Mouse (Mus musculus): ENCODE results near the gene Cyp4f15.
"Not testable (repeated sequence)": the region's sequence is repeated elsewhere in the genome, so short reads cannot be mapped to it uniquely, and the experiment has no call there.

Gene Cyp4f15

GRCm38 (mm10) chr17:32685048-32685750, at the start of gene Cyp4f15:
Cyp4f15 (plus strand) TSS chr17:32685627.
- DNase-seq, result peak; percentile 88

- peak; percentile 48 for DNase-seq
Measured at GRCm38 (mm10) chr17:32636341-32636740, 49.1 kb upstream of the Cyp4f15 start.

- peak; percentile 46 for DNase-seq
Measured at GRCm38 (mm10) chr17:32637151-32637550, 48.3 kb upstream of the Cyp4f15 start.

- peak; percentile 68 for DNase-seq
Measured at GRCm38 (mm10) chr17:32646631-32647030, 38.8 kb upstream of the Cyp4f15 start.

- peak; percentile 68 for DNase-seq
Measured at GRCm38 (mm10) chr17:32653860-32654259, 31.6 kb upstream of the Cyp4f15 start.

GRCm38 (mm10) chr17:32657041-32657440, 28.4 kb upstream of the Cyp4f15 start:
- DNase-seq, result no peak

- no peak for DNase-seq
Measured at GRCm38 (mm10) chr17:32658246-32658645, 27.2 kb upstream of the Cyp4f15 start.

- DNase-seq, result peak; percentile 91
Measured at GRCm38 (mm10) chr17:32658712-32659111, 26.7 kb upstream of the Cyp4f15 start, which contains the start of gene Cyp4f40. Cyp4f40 (plus strand) TSS chr17:32658900.

- DNase-seq, result peak; percentile 65
Measured at GRCm38 (mm10) chr17:32673976-32674375, 11.5 kb upstream of the Cyp4f15 start.

- DNase-seq, result peak; percentile 49
Measured at GRCm38 (mm10) chr17:32676040-32676635, 9.3 kb upstream of the Cyp4f15 start.

- DNase-seq, result peak; percentile 43
Measured at GRCm38 (mm10) chr17:32680404-32680803, 5.0 kb upstream of the Cyp4f15 start.

- DNase-seq, result no peak
Measured at GRCm38 (mm10) chr17:32686722-32687121, 1.3 kb downstream of the Cyp4f15 start.

- DNase-seq, result no peak
Measured at GRCm38 (mm10) chr17:32690959-32691358, 5.5 kb downstream of the Cyp4f15 start.

- DNase-seq, result no peak
Measured at GRCm38 (mm10) chr17:32702826-32703225, 17.4 kb downstream of the Cyp4f15 start.

- DNase-seq, result not testable (repeated sequence)
Measured at GRCm38 (mm10) chr17:32710541-32710940, 25.1 kb downstream of the Cyp4f15 start.

GRCm38 (mm10) chr17:32722151-32722550, 36.7 kb downstream of the Cyp4f15 start:
- DNase-seq, result not testable (repeated sequence)

GRCm38 (mm10) chr17:32722771-32723170, 37.3 kb downstream of the Cyp4f15 start:
- no peak for DNase-seq

- not testable (repeated sequence) for DNase-seq
Measured at GRCm38 (mm10) chr17:32726360-32726759, 40.9 kb downstream of the Cyp4f15 start.

GRCm38 (mm10) chr17:32729029-32729428, 43.6 kb downstream of the Cyp4f15 start:
- no peak for DNase-seq

- no peak for DNase-seq
Measured at GRCm38 (mm10) chr17:32738406-32738805, 53.0 kb downstream of the Cyp4f15 start.

GRCm38 (mm10) chr17:32741057-32741456, 55.6 kb downstream of the Cyp4f15 start:
- no peak for DNase-seq

GRCm38 (mm10) chr17:32750611-32751010, 65.2 kb downstream of the Cyp4f15 start:
- DNase-seq, result peak; percentile 17

All from heart, adult 11 months (tissue).